ENCODE assay signal across 1 mouse cellular context in genomic region chr10:80679556-80680259, GRCm38 (mm10).
TF ChIP-seq lines count a peak whose summit lies in the region.

No protein-coding gene starts in this region.

TF ChIP-seq in ES-E14, 5 proteins besides CTCF, POLR2A, EP300 and RAD21 (continued from another document):
- TF ChIP-seq ZNF384 (IDR thresholded peaks at IDR 0.05; ENCODE audit: low read depth, low read length): no peak
- TF ChIP-seq HCFC1 (IDR thresholded peaks at IDR 0.05; ENCODE audit: borderline replicate concordance, insufficient read depth, low read length): no peak
- no peak for TF ChIP-seq CHD2 (IDR thresholded peaks at IDR 0.05; ENCODE audit: low read depth, low read length)
